Mouse (Mus musculus): ENCODE data around the gene Rilpl1.
"Not testable (repeated sequence)": the region's sequence is repeated elsewhere in the genome, so short reads cannot be mapped to it uniquely, and the experiment has no call there.

The Rilpl1 gene

GRCm38 (mm10) chr5:124532451-124532850 lies 1.3 kb upstream of the Rilpl1 start:
- in situ Hi-C loops (cut with MboI; ENCODE audit: low pct_unique_long_range_greater_than_20kb in 1 of 2, low sequenced_read_pairs in 2 of 2, unreplicated experiment in 1 of 2), result no loop called here

GRCm38 (mm10) chr5:124531583-124531930 lies 366 bp upstream of the Rilpl1 start:
- in situ Hi-C loops (cut with MboI; ENCODE audit: low pct_unique_long_range_greater_than_20kb in 1 of 2, low sequenced_read_pairs in 2 of 2, unreplicated experiment in 1 of 2), result no loop called here

- in situ Hi-C loops (cut with MboI; ENCODE audit: low pct_unique_long_range_greater_than_20kb in 1 of 2, low sequenced_read_pairs in 2 of 2, unreplicated experiment in 1 of 2), result no loop called here
Observed at GRCm38 (mm10) chr5:124529697-124530096, 1.5 kb downstream of the Rilpl1 start.

- in situ Hi-C loops (cut with MboI; ENCODE audit: low pct_unique_long_range_greater_than_20kb in 1 of 2, low sequenced_read_pairs in 2 of 2, unreplicated experiment in 1 of 2), result no loop called here
Observed at GRCm38 (mm10) chr5:124529191-124529651, 2.0 kb downstream of the Rilpl1 start.

GRCm38 (mm10) chr5:124528791-124529190 lies 2.4 kb downstream of the Rilpl1 start:
- in situ Hi-C loops (cut with MboI; ENCODE audit: low pct_unique_long_range_greater_than_20kb in 1 of 2, low sequenced_read_pairs in 2 of 2, unreplicated experiment in 1 of 2), result no loop called here

- in situ Hi-C loops (cut with MboI; ENCODE audit: low pct_unique_long_range_greater_than_20kb in 1 of 2, low sequenced_read_pairs in 2 of 2, unreplicated experiment in 1 of 2), result no loop called here
Observed at GRCm38 (mm10) chr5:124528351-124528750, 2.8 kb downstream of the Rilpl1 start.

GRCm38 (mm10) chr5:124524943-124525342 lies 6.2 kb downstream of the Rilpl1 start:
- in situ Hi-C loops (cut with MboI; ENCODE audit: low pct_unique_long_range_greater_than_20kb in 1 of 2, low sequenced_read_pairs in 2 of 2, unreplicated experiment in 1 of 2), result no loop called here

GRCm38 (mm10) chr5:124523032-124523431 lies 8.2 kb downstream of the Rilpl1 start:
- in situ Hi-C loops (cut with MboI; ENCODE audit: low pct_unique_long_range_greater_than_20kb in 1 of 2, low sequenced_read_pairs in 2 of 2, unreplicated experiment in 1 of 2), result no loop called here

GRCm38 (mm10) chr5:124521588-124521987 lies 9.6 kb downstream of the Rilpl1 start:
- in situ Hi-C loops (cut with MboI; ENCODE audit: low pct_unique_long_range_greater_than_20kb in 1 of 2, low sequenced_read_pairs in 2 of 2, unreplicated experiment in 1 of 2), result no loop called here

- in situ Hi-C loops (cut with MboI; ENCODE audit: low pct_unique_long_range_greater_than_20kb in 1 of 2, low sequenced_read_pairs in 2 of 2, unreplicated experiment in 1 of 2), result no loop called here
Observed at GRCm38 (mm10) chr5:124518648-124519047, 12.5 kb downstream of the Rilpl1 start.

- in situ Hi-C loops (cut with MboI; ENCODE audit: low pct_unique_long_range_greater_than_20kb in 1 of 2, low sequenced_read_pairs in 2 of 2, unreplicated experiment in 1 of 2), result no loop called here
Observed at GRCm38 (mm10) chr5:124515789-124516188, 15.4 kb downstream of the Rilpl1 start.

GRCm38 (mm10) chr5:124510536-124511050 lies 20.6 kb downstream of the Rilpl1 start:
- in situ Hi-C loops (cut with MboI; ENCODE audit: low pct_unique_long_range_greater_than_20kb in 1 of 2, low sequenced_read_pairs in 2 of 2, unreplicated experiment in 1 of 2), result no loop called here

GRCm38 (mm10) chr5:124509742-124510237 lies 21.4 kb downstream of the Rilpl1 start:
- in situ Hi-C loops (cut with MboI; ENCODE audit: low pct_unique_long_range_greater_than_20kb in 1 of 2, low sequenced_read_pairs in 2 of 2, unreplicated experiment in 1 of 2), result no loop called here

- in situ Hi-C loops (cut with MboI; ENCODE audit: low pct_unique_long_range_greater_than_20kb in 1 of 2, low sequenced_read_pairs in 2 of 2, unreplicated experiment in 1 of 2), result no loop called here
Observed at GRCm38 (mm10) chr5:124509200-124509599, 22.0 kb downstream of the Rilpl1 start.

GRCm38 (mm10) chr5:124506731-124507359 lies 24.3 kb downstream of the Rilpl1 start:
- in situ Hi-C loops (cut with MboI; ENCODE audit: low pct_unique_long_range_greater_than_20kb in 1 of 2, low sequenced_read_pairs in 2 of 2, unreplicated experiment in 1 of 2), result no loop called here

- in situ Hi-C loops (cut with MboI; ENCODE audit: low pct_unique_long_range_greater_than_20kb in 1 of 2, low sequenced_read_pairs in 2 of 2, unreplicated experiment in 1 of 2), result no loop called here
Observed at GRCm38 (mm10) chr5:124505235-124505634, 26.0 kb downstream of the Rilpl1 start.

- in situ Hi-C loops (cut with MboI; ENCODE audit: low pct_unique_long_range_greater_than_20kb in 1 of 2, low sequenced_read_pairs in 2 of 2, unreplicated experiment in 1 of 2), result no loop called here
Observed at GRCm38 (mm10) chr5:124503742-124504141, 27.4 kb downstream of the Rilpl1 start.

- in situ Hi-C loops (cut with MboI; ENCODE audit: low pct_unique_long_range_greater_than_20kb in 1 of 2, low sequenced_read_pairs in 2 of 2, unreplicated experiment in 1 of 2), result no loop called here
Observed at GRCm38 (mm10) chr5:124501541-124501940, 29.6 kb downstream of the Rilpl1 start.

GRCm38 (mm10) chr5:124500573-124500972 lies 30.6 kb downstream of the Rilpl1 start:
- in situ Hi-C loops (cut with MboI; ENCODE audit: low pct_unique_long_range_greater_than_20kb in 1 of 2, low sequenced_read_pairs in 2 of 2, unreplicated experiment in 1 of 2), result no loop called here

- in situ Hi-C loops (cut with MboI; ENCODE audit: low pct_unique_long_range_greater_than_20kb in 1 of 2, low sequenced_read_pairs in 2 of 2, unreplicated experiment in 1 of 2), result not testable (repeated sequence)
Observed at GRCm38 (mm10) chr5:124500037-124500436, 31.2 kb downstream of the Rilpl1 start.

Measured in mouse embryonic stem cell (cell line).